Mouse (Mus musculus) intestine, postnatal 0 days (tissue): ENCODE data around the gene Zfp428. TPM values are rescaled to one million over a fixed set of nuclear protein-coding genes. Genes with fewer than 3 reads are reported as not detected.
"Not testable (repeated sequence)": the region's sequence is repeated elsewhere in the genome, so short reads cannot be mapped to it uniquely, and the experiment has no call there.

Experiments used
- ATAC-seq: fragments of 200-750 bp; cut with Nextera tagmentation; 2 replicates; pipeline ENCODE4 v1.8.0; 2017; ENCODE audit warnings: mild to moderate bottlenecking, moderate TSS enrichment, moderate library complexity
- H3K27ac ChIP-seq: fragments of 300-500 bp; sonication (generic); 2 replicates; pipeline ENCODE4 v1.5.1; 2014; ENCODE audit warnings: mild to moderate bottlenecking, low read depth, low read length, moderate library complexity
- H3K27me3 ChIP-seq: fragments of 300-500 bp; sonication (generic); replicated peaks from 2 replicates; pipeline ENCODE4 v1.6.1; 2014; ENCODE audit warnings: low read length, mixed read lengths; ENCODE audit not compliant: control insufficient read depth, insufficient read depth
- H3K36me3 ChIP-seq: fragments of 300-500 bp; sonication (generic); 2 replicates; pipeline ENCODE4 v1.6.1; 2014; ENCODE audit warnings: mild to moderate bottlenecking, moderate library complexity; ENCODE audit not compliant: control insufficient read depth, insufficient read depth
- H3K4me1 ChIP-seq: fragments of 300-500 bp; sonication (generic); replicated peaks from 2 replicates; pipeline ENCODE4 v1.6.1; 2014; ENCODE audit warnings: antibody characterized with exemption, low read length, mixed read lengths; ENCODE audit not compliant: control insufficient read depth, insufficient read depth
- H3K4me2 ChIP-seq: fragments of 300-500 bp; sonication (generic); replicated peaks from 2 replicates; pipeline ENCODE4 v1.6.1; 2014; ENCODE audit warnings: low read depth, mild to moderate bottlenecking, moderate library complexity
- H3K4me3 ChIP-seq: fragments of 300-500 bp; sonication (generic); 2 replicates; pipeline ENCODE4 v1.5.1; 2014; ENCODE audit warnings: low read depth, low read length
- H3K9ac ChIP-seq: fragments of 300-500 bp; sonication (generic); 2 replicates; pipeline ENCODE4 v1.6.1; 2014; ENCODE audit warnings: mild to moderate bottlenecking, low read depth, low read length
- H3K9me3 ChIP-seq: fragments of 300-500 bp; sonication (generic); 2 replicates; pipeline ENCODE4 v1.6.1; 2016; ENCODE audit warnings: mixed run types; ENCODE audit not compliant: control insufficient read depth
- CTCF ChIP-seq: sonication (generic); IDR thresholded peaks from 2 replicates; pipeline ENCODE4 v1.5.1; 2016; ENCODE audit warnings: low read depth, mild to moderate bottlenecking, control low read depth, antibody characterized with exemption, moderate library complexity
- WGBS: fragments of 180-500 bp; shearing (Covaris S2); extraction: QIAGEN DNeasy Blood & Tissue Kit; methylation state at CpG from one replicate; pipeline ENCODE4 v1.1.7; 2014; 5-methylcytosine and 5-hydroxymethylcytosine counted together
- polyA plus RNA-seq: library from polyadenylated mRNA; unstranded; fragments of >200 nt; fragmentation: Nextera tagmentation; extraction: Ambion mirVana; gene quantifications from 2 replicates; pipeline ENCODE4 v1.2.1, GENCODE M21; 2015

Zfp428 gene
- polyA plus RNA-seq, 1 experiment from 2014 or later: 11.2 TPM

- Histone ChIP-seq H3K9ac (no peak overlapping the region), H3K27me3 (peaks cover 26% of the 10 kb centered on the region), H3K36me3 (no peaks in the 10 kb centered on the region), H3K4me1 (no peaks in the 10 kb centered on the region), H3K4me2 (no peak overlapping the region), H3K9me3 (no peaks in the 10 kb centered on the region), H3K27ac (no peak overlapping the region), H3K4me3 (no peak overlapping the region)
- no peak for ATAC-seq
- WGBS: 92% methylated on average over 2 of the region's 2 CpGs
- no peak for TF ChIP-seq CTCF
Observed at GRCm38 (mm10) chr7:24479685-24480084, 27.1 kb upstream of the Zfp428 start.

- no peak for TF ChIP-seq CTCF
- Histone ChIP-seq H3K9me3 (no peaks in the 10 kb centered on the region), H3K4me1 (no peaks in the 10 kb centered on the region), H3K27ac (no peak overlapping the region), H3K9ac (no peak overlapping the region), H3K27me3 (peaks cover 26% of the 10 kb centered on the region), H3K36me3 (no peaks in the 10 kb centered on the region), H3K4me2 (no peak overlapping the region; the same call in 1 of the 2 replicates), H3K4me3 (no peak overlapping the region; the same call in 1 of the 2 replicates)
- WGBS: 56% methylated on average over 18 of the region's 18 CpGs
- ATAC-seq: no peak
Observed at GRCm38 (mm10) chr7:24480121-24480941, 26.5 kb upstream of the Zfp428 start.

GRCm38 (mm10) chr7:24480986-24481473, 25.8 kb upstream of the Zfp428 start:
- H3K36me3 ChIP-seq: no peaks in the 10 kb centered on the region
- 12% methylated on average over 14 of the region's 14 CpGs for WGBS
- no peak overlapping the region for H3K9ac ChIP-seq
- no peak for TF ChIP-seq CTCF
- peaks cover 26% of the 10 kb centered on the region for H3K27me3 ChIP-seq
- H3K4me3 ChIP-seq: peak overlapping the region; percentile 56
- H3K9me3 ChIP-seq: no peaks in the 10 kb centered on the region
- no peak for ATAC-seq
- H3K4me1 ChIP-seq: no peaks in the 10 kb centered on the region
- H3K4me2 ChIP-seq: peak overlapping the region; percentile 98
- no peak overlapping the region for H3K27ac ChIP-seq

- Histone ChIP-seq H3K9ac (peak within 1 kb of the TSS; percentile 22; the same call in 1 of the 2 replicates), H3K4me2 (peak within 1 kb of the TSS; percentile 98), H3K9me3 (no peaks in the 10 kb centered on the region), H3K4me1 (no peaks in the 10 kb centered on the region), H3K27ac (no peak within 1 kb of the TSS), H3K36me3 (no peaks in the 10 kb centered on the region), H3K27me3 (peaks cover 26% of the 10 kb centered on the region), H3K4me3 (peak within 1 kb of the TSS; percentile 56)
- ATAC-seq: peak; percentile 88
- WGBS: 1% methylated on average over 70 of the region's 83 CpGs
- no peak for TF ChIP-seq CTCF
Observed at GRCm38 (mm10) chr7:24481474-24482207, 25.2 kb upstream of the Zfp428 start, which contains the start of gene Cadm4. Cadm4 (plus strand) TSS chr7:24482023.

- H3K9me3 ChIP-seq: no peaks in the 10 kb centered on the region
- H3K4me3 ChIP-seq: peak overlapping the region; percentile 56
- no peaks in the 10 kb centered on the region for H3K4me1 ChIP-seq
- WGBS: 5% methylated on average over 21 of the region's 38 CpGs
- peak overlapping the region; percentile 98 for H3K4me2 ChIP-seq
- TF ChIP-seq CTCF: no peak
- no peaks in the 10 kb centered on the region for H3K36me3 ChIP-seq
- no peak overlapping the region for H3K9ac ChIP-seq
- no peak overlapping the region for H3K27ac ChIP-seq
- H3K27me3 ChIP-seq: peaks cover 26% of the 10 kb centered on the region
- ATAC-seq: no peak; the same call in 1 of the 2 replicates
Observed at GRCm38 (mm10) chr7:24482208-24483020, 24.4 kb upstream of the Zfp428 start.

GRCm38 (mm10) chr7:24483291-24483690, 23.5 kb upstream of the Zfp428 start:
- H3K4me2 ChIP-seq, H3K27ac ChIP-seq, H3K36me3 ChIP-seq, H3K4me1 ChIP-seq, H3K4me3 ChIP-seq, H3K9me3 ChIP-seq, H3K9ac ChIP-seq, ATAC-seq: not testable (repeated sequence)
- peaks cover 26% of the 10 kb centered on the region for H3K27me3 ChIP-seq
- WGBS: 62% methylated on average over 6 of the region's 6 CpGs
